ENCODE assay signal across 22 mouse cellular contexts in the genomic region with DNA sequence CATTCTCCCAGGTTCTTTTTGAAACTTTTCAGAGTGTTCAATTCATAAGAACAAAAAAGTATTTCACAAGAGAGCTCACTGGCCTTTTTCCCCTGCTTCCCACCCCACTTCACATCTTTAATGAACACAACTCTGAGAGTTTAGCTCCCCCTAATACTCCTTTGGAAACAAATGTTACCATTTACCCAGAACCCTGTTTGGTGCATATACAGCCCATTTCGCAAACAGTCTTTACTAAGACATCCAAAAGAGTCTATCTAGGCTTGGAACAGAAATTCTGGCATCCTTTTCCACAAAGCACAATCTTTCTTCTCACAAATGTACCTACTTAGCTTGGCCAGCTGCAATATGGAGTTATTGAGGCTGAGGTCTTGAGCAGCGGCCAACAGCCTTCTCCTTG. TPM values are rescaled to one million over a fixed set of nuclear protein-coding genes. Genes with fewer than 3 reads are reported as not detected.
DNase-seq lines count a peak whose midpoint lies in the region; ATAC-seq lines count a peak whose summit lies in the region.
"Had no signal": no experiment of that assay in that cellular context is flagged by ENCODE, and none has a peak within 500 bp of the region (broad histone marks: within the 10 kb centered on the region; RNA-seq: fewer than 3 reads in every experiment).

No protein-coding gene starts in this region.

- H3K4me3 ChIP-seq in forebrain, embryonic 12.5 days (replicated peaks): no peak overlapping the region
- no peak overlapping the region for H3K4me3 ChIP-seq in forebrain, embryonic 10.5 days
- H3K4me3 ChIP-seq in forebrain, embryonic 16.5 days (replicated peaks; ENCODE audit: low read length): no peak overlapping the region
- H3K4me3 ChIP-seq in forebrain, embryonic 11.5 days (ENCODE audit: low read depth, low read length): no peak overlapping the region
- H3K4me3 ChIP-seq: embryonic facial prominence, embryonic 10.5 days; embryonic facial prominence, embryonic 12.5 days had no signal

- no peak overlapping the region for H3K9ac ChIP-seq in forebrain, embryonic 12.5 days
- no peak overlapping the region for H3K9ac ChIP-seq in forebrain, embryonic 16.5 days (replicated peaks; ENCODE audit: low read depth, low read length)
- no peak overlapping the region for H3K9ac ChIP-seq in forebrain, embryonic 11.5 days (ENCODE audit: low read length)
- H3K9ac ChIP-seq: embryonic facial prominence, embryonic 12.5 days; forebrain, postnatal 0 days had no signal

- DNase-seq in forebrain, embryonic 10.5 days (ENCODE audit: extremely low spot score, low spot score): no peak
- no peak for DNase-seq in forebrain, embryonic 11.5 days (ENCODE audit: low spot score)
- DNase-seq: adrenal gland, adult 2 months; adrenal gland, postnatal 10 days; adrenal gland, postnatal 25 days; B cell, adult 2 months; cerebellum, adult 11-12 months; cerebellum, adult 2 months; cerebellum, adult 9-10 months; cerebellum, postnatal 10 days; cerebellum, postnatal 25 days; forebrain, postnatal 0 days had no signal

- no peaks in the 10 kb centered on the region for H3K4me1 ChIP-seq in forebrain, embryonic 12.5 days
- H3K4me1 ChIP-seq in forebrain, embryonic 10.5 days: peaks cover 13% of the 10 kb centered on the region; the same call in 1 of the 2 replicates
- H3K4me1 ChIP-seq in forebrain, embryonic 16.5 days (replicated peaks; ENCODE audit: control insufficient read depth, insufficient read depth, low read length): peaks cover 4% of the 10 kb centered on the region
- no peaks in the 10 kb centered on the region for H3K4me1 ChIP-seq in forebrain, embryonic 11.5 days (replicated peaks; ENCODE audit: control insufficient read depth, insufficient read depth, low read length)
- H3K4me1 ChIP-seq: embryonic facial prominence, embryonic 10.5 days; embryonic facial prominence, embryonic 12.5 days had no signal

- H3K27me3 ChIP-seq in forebrain, embryonic 12.5 days: 0 out of 2 replicates have a peak, but pooled peaks cover 9% of the 10 kb centered on the region
- no peaks in the 10 kb centered on the region for H3K27me3 ChIP-seq in forebrain, embryonic 10.5 days (ENCODE audit: poor library complexity, severe bottlenecking)
- no peaks in the 10 kb centered on the region for H3K27me3 ChIP-seq in forebrain, embryonic 16.5 days (replicated peaks; ENCODE audit: control insufficient read depth, insufficient read depth, low read length)
- no peaks in the 10 kb centered on the region for H3K27me3 ChIP-seq in forebrain, embryonic 11.5 days (ENCODE audit: control insufficient read depth, insufficient read depth, low read length)
- H3K27me3 ChIP-seq: CH12.LX; embryonic facial prominence, embryonic 12.5 days; Patski had no signal

- ATAC-seq in forebrain, embryonic 12.5 days (ENCODE audit: low FRiP score): no peak
- ATAC-seq in forebrain, embryonic 16.5 days: peak; percentile 64; the same call in 1 of the 2 replicates
- no peak for ATAC-seq in forebrain, embryonic 11.5 days (replicated peaks; ENCODE audit: low FRiP score)
- ATAC-seq in inflammation-experienced regulatory T-cells, adult 6 months: no peak
- ATAC-seq: activated CD4-positive, CD25-positive, alpha-beta regulatory T cell, adult 4 months; CD4-positive, CD25-positive, alpha-beta regulatory T cell, adult 4 months; forebrain, postnatal 0 days; Patski had no signal

- no peaks in the 10 kb centered on the region for H3K36me3 ChIP-seq in forebrain, embryonic 12.5 days (replicated peaks)
- no peaks in the 10 kb centered on the region for H3K36me3 ChIP-seq in forebrain, embryonic 10.5 days (replicated peaks)
- no peaks in the 10 kb centered on the region for H3K36me3 ChIP-seq in forebrain, embryonic 16.5 days (ENCODE audit: control insufficient read depth, insufficient read depth)
- no peaks in the 10 kb centered on the region for H3K36me3 ChIP-seq in forebrain, embryonic 11.5 days (ENCODE audit: control insufficient read depth, insufficient read depth, low read length)
- H3K36me3 ChIP-seq: embryonic facial prominence, embryonic 10.5 days; embryonic facial prominence, embryonic 12.5 days; G1E had no signal

- WGBS in forebrain, embryonic 12.5 days: 84% methylated on average over 2 of the region's 2 CpGs
- WGBS in forebrain, embryonic 10.5 days: 90% methylated on average over 2 of the region's 2 CpGs
- 69% methylated on average over 2 of the region's 2 CpGs for WGBS in forebrain, embryonic 16.5 days
- 83% methylated on average over 2 of the region's 2 CpGs for WGBS in forebrain, embryonic 11.5 days

- no peak overlapping the region for H3K4me2 ChIP-seq in forebrain, embryonic 12.5 days
- H3K4me2 ChIP-seq in forebrain, embryonic 16.5 days (ENCODE audit: low read length): no peak overlapping the region
- no peak overlapping the region for H3K4me2 ChIP-seq in forebrain, embryonic 11.5 days (ENCODE audit: low read depth, low read length, severe bottlenecking)
- H3K4me2 ChIP-seq: embryonic facial prominence, embryonic 12.5 days had no signal

- H3K27ac ChIP-seq in forebrain, embryonic 12.5 days: 0 out of 2 replicates have a peak overlapping the region, but pooled peaks have one; percentile 31
- no peak overlapping the region for H3K27ac ChIP-seq in forebrain, embryonic 10.5 days
- no peak overlapping the region for H3K27ac ChIP-seq in forebrain, embryonic 16.5 days (ENCODE audit: low read length)
- H3K27ac ChIP-seq in forebrain, embryonic 11.5 days (ENCODE audit: low read depth, low read length): no peak overlapping the region
- H3K27ac ChIP-seq: embryonic facial prominence, embryonic 10.5 days; embryonic facial prominence, embryonic 12.5 days had no signal

- H3K9me3 ChIP-seq in forebrain, embryonic 12.5 days: no peaks in the 10 kb centered on the region
- no peaks in the 10 kb centered on the region for H3K9me3 ChIP-seq in forebrain, embryonic 10.5 days
- H3K9me3 ChIP-seq in forebrain, embryonic 16.5 days (ENCODE audit: control insufficient read depth, low read length): no peaks in the 10 kb centered on the region
- H3K9me3 ChIP-seq in forebrain, embryonic 11.5 days (ENCODE audit: control insufficient read depth, low read length): no peaks in the 10 kb centered on the region
- H3K9me3 ChIP-seq: embryonic facial prominence, embryonic 10.5 days; embryonic facial prominence, embryonic 12.5 days; G1E had no signal

RNA-seq across cellular contexts. Expression of a gene that starts 59.1 kb away (rescaled TPM):
- 7.8 and 8.9 TPM in 2 replicates for polyA plus RNA-seq in forebrain, embryonic 12.5 days (2016; fragmentation: Nextera tagmentation; extraction: Ambion mirVana)
- polyA plus RNA-seq in forebrain, embryonic 10.5 days (2016; fragmentation: Nextera tagmentation; extraction: Ambion mirVana): 6.2 and 7.2 TPM in 2 replicates
- polyA plus RNA-seq in forebrain, embryonic 16.5 days (2015; fragmentation: Nextera tagmentation; extraction: Ambion mirVana): 9.2 and 10.9 TPM in 2 replicates
- polyA plus RNA-seq in forebrain, embryonic 11.5 days (2014; fragmentation: Nextera tagmentation; extraction: Ambion mirVana): 6.5 and 7.2 TPM in 2 replicates
- 10 to 100 TPM in 2 of 3 experiments, 1 to 10 TPM in 1; 7.0 to 13.0 (median 11.0) TPM for polyA plus RNA-seq in inflammation-experienced regulatory T-cells, adult 6 months (2017; shearing (Covaris generic))
